Mouse (Mus musculus) CH12.LX (cell line): Measurements from ENCODE around the gene Ric8a. TPM values are rescaled to one million over a fixed set of nuclear protein-coding genes. Genes with fewer than 3 reads are reported as not detected.

Source experiments
- DNase-seq: peaks from one replicate; pipeline ENCODE4 v3.0.0-alpha.2; 2013; ENCODE audit errors: extremely low read depth
- H3K27ac ChIP-seq: 2 replicates; pipeline ENCODE4 v1.5.1; 2012; ENCODE audit warnings: low read depth, mild to moderate bottlenecking, control low read depth, moderate library complexity; ENCODE audit not compliant: insufficient read depth
- H3K27me3 ChIP-seq: replicated peaks from 2 replicates; pipeline ENCODE3; 2012; ENCODE audit warnings: inconsistent platforms
- H3K36me3 ChIP-seq, 2 experiments: replicated peaks in 1 of 2; 2 replicates each; pipeline versions ENCODE3 to v1.6.1; 2012; ENCODE audit warnings: inconsistent platforms in 1 of 2, low read length in 1 of 2, mild to moderate bottlenecking in 1 of 2, mixed read lengths in 1 of 2, moderate library complexity in 1 of 2; ENCODE audit not compliant: control insufficient read depth in 1 of 2, insufficient read depth in 1 of 2
- H3K4me1 ChIP-seq, 2 experiments: 2 replicates each; pipeline ENCODE4 v1.6.1; 2012; ENCODE audit warnings: inconsistent platforms in 1 of 2, moderate library complexity in 1 of 2; ENCODE audit not compliant: insufficient read depth in 2 of 2, control insufficient read depth in 1 of 2
- H3K4me2 ChIP-seq: 2 replicates; pipeline ENCODE4 v1.6.1; 2012; ENCODE audit warnings: low read depth, mild to moderate bottlenecking, control low read depth; ENCODE audit not compliant: poor library complexity, insufficient read depth, severe bottlenecking
- H3K4me3 ChIP-seq, 3 experiments: fragments of 150-350 bp in 1 of 3; sonication (generic) in 1 of 3; replicated peaks in 1 of 3; 2 replicates each; pipeline versions ENCODE3 to v1.5.1; 2011 to 2012; ENCODE audit warnings: low read depth in 2 of 3, low read length in 2 of 3, mild to moderate bottlenecking in 2 of 3, moderate library complexity in 2 of 3, control low read depth in 1 of 3, improper control_type of control experiment in 1 of 3, inconsistent platforms in 1 of 3, mixed read lengths in 1 of 3; ENCODE audit not compliant: poor library complexity in 1 of 3
- H3K79me2 ChIP-seq: replicated peaks from 2 replicates; pipeline ENCODE4 v1.6.1; 2012; ENCODE audit warnings: mild to moderate bottlenecking, moderate library complexity; ENCODE audit not compliant: control insufficient read depth, poor library complexity, insufficient read depth, severe bottlenecking; ENCODE audit errors: extremely low read depth
- H3K9ac ChIP-seq: 2 replicates; pipeline ENCODE4 v1.6.1; 2012; ENCODE audit warnings: low read depth, mild to moderate bottlenecking, control low read depth, moderate library complexity; ENCODE audit not compliant: insufficient read depth
- H3K9me3 ChIP-seq: replicated peaks from 2 replicates; pipeline ENCODE3; 2012; ENCODE audit warnings: low read length, inconsistent platforms, mixed read lengths
- BHLHE40 ChIP-seq: IDR thresholded peaks from 2 replicates; pipeline ENCODE4 v1.6.1; 2011; ENCODE audit warnings: mild to moderate bottlenecking, low read depth, low read length, improper control_type of control experiment
- CHD2 ChIP-seq: IDR thresholded peaks from 2 replicates; pipeline ENCODE4 v1.6.1; 2011; ENCODE audit warnings: low read length, improper control_type of control experiment
- CTCF ChIP-seq, 2 experiments: IDR thresholded peaks in 1 of 2; conservative IDR thresholded peaks in 1 of 2; 2 replicates each; pipeline ENCODE4 v1.5.1; 2011 to 2012; ENCODE audit warnings: low read depth in 2 of 2, low read length in 2 of 2, improper control_type of control experiment in 1 of 2, inconsistent platforms in 1 of 2, mild to moderate bottlenecking in 1 of 2, moderate library complexity in 1 of 2
- E2F4 ChIP-seq: IDR thresholded peaks from 2 replicates; pipeline ENCODE4 v1.6.1; 2011; ENCODE audit warnings: low read depth, low read length, improper control_type of control experiment; ENCODE audit not compliant: insufficient replicate concordance
- GABPA ChIP-seq: IDR thresholded peaks from 2 replicates; pipeline ENCODE4 v1.6.1; 2012; ENCODE audit warnings: low read depth, low read length, improper control_type of control experiment, inconsistent platforms; ENCODE audit not compliant: insufficient replicate concordance
- JUN ChIP-seq: IDR thresholded peaks from 2 replicates; pipeline ENCODE4 v1.6.1; 2011; ENCODE audit warnings: low read depth, mild to moderate bottlenecking, low read length, improper control_type of control experiment, moderate library complexity; ENCODE audit not compliant: insufficient read depth
- JUND ChIP-seq: conservative IDR thresholded peaks from 2 replicates; pipeline ENCODE4 v1.6.1; 2011; ENCODE audit warnings: low read depth, low read length, improper control_type of control experiment
- KAT2A ChIP-seq: IDR thresholded peaks from 2 replicates; pipeline ENCODE4 v1.6.1; 2012; ENCODE audit warnings: low read length, improper control_type of control experiment, inconsistent platforms; ENCODE audit not compliant: insufficient replicate concordance
- MEF2A ChIP-seq: IDR thresholded peaks from 2 replicates; pipeline ENCODE4 v1.6.1; 2014; ENCODE audit warnings: low read depth, mild to moderate bottlenecking, inconsistent platforms, low read length, improper control_type of control experiment, borderline replicate concordance
- MYC ChIP-seq: IDR thresholded peaks from 2 replicates; pipeline ENCODE4 v1.6.1; 2011; ENCODE audit warnings: low read depth, mild to moderate bottlenecking, improper control_type of control experiment, low read length
- NELFE ChIP-seq: IDR thresholded peaks from 2 replicates; pipeline ENCODE4 v1.6.1; 2011; ENCODE audit warnings: low read depth, low read length, improper control_type of control experiment
- PAX5 ChIP-seq: IDR thresholded peaks from 2 replicates; pipeline ENCODE4 v1.6.1; 2012; ENCODE audit warnings: low read length, inconsistent platforms, mixed read lengths
- POLR2A ChIP-seq: IDR thresholded peaks from 2 replicates; pipeline ENCODE4 v1.6.1; 2011; ENCODE audit warnings: low read depth, mild to moderate bottlenecking, improper control_type of control experiment, low read length
- POLR2AphosphoS2 ChIP-seq: IDR thresholded peaks from 2 replicates; pipeline ENCODE4 v1.6.1; 2011; ENCODE audit warnings: low read depth, low read length, improper control_type of control experiment
- RAD21 ChIP-seq: IDR thresholded peaks from 2 replicates; pipeline ENCODE4 v1.6.1; 2011; ENCODE audit warnings: low read depth, mild to moderate bottlenecking, low read length, improper control_type of control experiment, moderate library complexity
- TBP ChIP-seq: conservative IDR thresholded peaks from 2 replicates; pipeline ENCODE4 v1.6.1; 2011; ENCODE audit warnings: low read depth, low read length, improper control_type of control experiment
- USF1 ChIP-seq: IDR thresholded peaks from 2 replicates; pipeline ENCODE4 v1.6.1; 2014; ENCODE audit warnings: low read depth, mild to moderate bottlenecking, inconsistent platforms, low read length, improper control_type of control experiment
- ZC3H11A ChIP-seq: IDR thresholded peaks from 2 replicates; pipeline ENCODE4 v1.6.1; 2012; ENCODE audit warnings: low read depth, mild to moderate bottlenecking, inconsistent platforms, low read length, improper control_type of control experiment
- ZKSCAN1 ChIP-seq: IDR thresholded peaks from 2 replicates; pipeline ENCODE4 v1.6.1; 2012; ENCODE audit warnings: low read depth, inconsistent platforms, low read length, improper control_type of control experiment, borderline replicate concordance
- ZMIZ1 ChIP-seq: IDR thresholded peaks from 2 replicates; pipeline ENCODE4 v1.6.1; 2012; ENCODE audit warnings: low read depth, mild to moderate bottlenecking, inconsistent platforms, low read length, improper control_type of control experiment
- dilution Hi-C: fragments of 300-500 bp; cut with MboI; formaldehyde crosslinking; loops from 2 replicates; pipeline ENCODE4 v1.14.3; 2020; ENCODE audit warnings: low sequenced_read_pairs; ENCODE audit not compliant: extremely low pct_unique_long_range_greater_than_20kb, extremely low pct_ligation_motif_present
- in situ Hi-C: fragments of 300-500 bp; cut with MboI; formaldehyde crosslinking; loops from 3 replicates; pipeline ENCODE4 v1.14.3; 2019; ENCODE audit warnings: low sequenced_read_pairs, low pct_ligation_motif_present, low pct_unique_long_range_greater_than_20kb, mixed read lengths
- polyA plus RNA-seq: library from polyadenylated mRNA; unstranded; fragments of >175 nt; gene quantifications from 2 replicates; pipeline ENCODE4 v1.2.1, GENCODE M21; 2012; ENCODE audit warnings: low read depth; ENCODE audit not compliant: insufficient read length
- total RNA-seq, 2 experiments: library from RNA; depleted of rRNA; stranded (reverse); fragments of 300-350 nt in 1 of 2; fragments of >200 nt in 1 of 2; gene quantifications; 2 replicates each; pipeline ENCODE4 v1.2.3; 2012 to 2014

Ric8a gene
- total and polyA plus RNA-seq, 3 experiments: 54.2 to 80.9 (median 61.9) TPM

DNA sequence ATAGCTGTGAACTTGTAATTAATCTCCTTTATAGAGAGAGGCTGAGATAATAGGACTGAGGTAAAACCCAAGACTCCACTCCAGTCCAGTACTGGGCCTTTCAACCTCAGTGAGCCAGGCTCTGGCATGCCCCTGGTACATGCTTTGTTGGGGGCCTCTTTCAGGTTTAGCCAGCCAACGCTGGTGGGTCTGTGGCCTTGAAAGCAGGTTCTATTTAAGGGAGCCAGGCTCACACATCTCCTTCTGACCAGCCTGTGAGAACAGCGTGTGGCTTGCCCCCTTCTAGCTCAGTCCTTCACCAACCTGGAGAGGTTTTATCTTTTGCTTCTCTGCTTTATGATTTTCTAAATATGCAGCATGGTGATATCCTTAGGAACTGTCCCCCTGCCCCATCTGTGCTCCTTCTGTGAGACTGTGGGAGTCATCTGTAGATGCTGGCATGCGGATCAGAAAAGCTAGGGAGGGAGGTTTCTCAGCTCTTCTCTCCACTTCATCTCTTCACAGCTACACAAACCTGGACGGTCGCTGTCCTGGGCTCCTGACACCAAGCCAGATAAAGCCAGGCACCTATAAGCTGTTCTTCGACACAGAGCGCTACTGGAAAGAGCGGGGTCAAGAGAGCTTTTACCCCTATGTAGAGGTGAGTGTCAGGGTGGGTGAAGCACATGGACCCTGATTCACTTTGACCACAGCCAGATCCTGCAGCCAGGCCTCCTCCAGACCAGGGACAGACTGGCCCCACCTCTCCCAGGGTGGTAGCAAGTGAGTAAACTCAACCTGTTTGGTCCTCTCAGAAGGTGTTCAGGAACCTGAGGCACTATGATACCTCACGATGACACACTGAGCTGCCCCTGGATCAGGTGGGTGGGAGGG, 20.3 kb upstream of the Ric8a start:
- Histone ChIP-seq H3K36me3 (no peaks in the 10 kb centered on the region), H3K4me2 (no peak overlapping the region), H3K4me1 (no peaks in the 10 kb centered on the region), H3K27me3 (peaks cover 81% of the 10 kb centered on the region), H3K79me2 (no peaks in the 10 kb centered on the region), H3K4me3 (no peak overlapping the region), H3K27ac (no peak overlapping the region), H3K9ac (no peak overlapping the region), H3K9me3 (no peaks in the 10 kb centered on the region)
- TF ChIP-seq MEF2A (no peak), E2F4 (no peak), ZMIZ1 (no peak), CHD2 (no peak)
- no peak for DNase-seq
- in situ Hi-C loops: loop anchor here (25.0 kb wide), 1 partner anchor 749 kb away; the partner anchor contains the start of genes Caly and Prap1
- dilution Hi-C loops: no loop called here

DNA sequence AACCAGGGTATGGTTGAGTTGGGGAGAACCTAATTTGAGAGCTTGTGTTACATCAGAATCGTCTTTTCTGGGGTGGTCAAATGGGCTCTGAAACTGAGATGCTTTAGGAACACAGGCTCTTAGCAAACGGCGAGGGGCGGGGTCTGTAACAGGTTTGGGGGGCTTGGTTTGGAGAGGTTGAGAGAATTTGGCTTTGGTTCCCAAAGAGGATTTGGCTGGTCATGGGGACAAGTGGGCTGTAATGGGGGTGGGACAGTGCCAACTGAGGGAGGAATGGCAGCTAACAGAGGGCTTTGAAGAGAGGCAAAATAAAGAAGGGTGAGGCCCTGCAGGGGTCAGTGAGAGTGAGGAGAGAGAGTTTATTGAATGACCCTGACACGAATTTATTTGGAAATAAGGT, 17.2 kb upstream of the Ric8a start:
- no peak overlapping the region for H3K27ac ChIP-seq
- no peak for TF ChIP-seq JUND
- TF ChIP-seq KAT2A: no peak
- TF ChIP-seq JUN: no peak
- no peak for TF ChIP-seq PAX5
- TF ChIP-seq USF1: no peak
- no peak for TF ChIP-seq CTCF (conservative IDR thresholded peaks at IDR 0.05 in 1 of 2, IDR thresholded peaks at IDR 0.05 in 1 of 2; ENCODE audit: low read depth in 2 of 2, low read length in 2 of 2)
- TF ChIP-seq NELFE: no peak
- TF ChIP-seq GABPA: no peak
- TF ChIP-seq BHLHE40: no peak
- TF ChIP-seq CHD2: no peak
- TF ChIP-seq RAD21: no peak
- TF ChIP-seq POLR2AphosphoS2: no peak
- TF ChIP-seq ZKSCAN1: no peak
- no peak for TF ChIP-seq ZMIZ1
- no peak for TF ChIP-seq TBP
- TF ChIP-seq MYC: no peak
- no peak for TF ChIP-seq ZC3H11A
- TF ChIP-seq POLR2A: no peak
- no peaks in the 10 kb centered on the region for H3K36me3 ChIP-seq
- no peak for DNase-seq
- no peaks in the 10 kb centered on the region for H3K79me2 ChIP-seq
- H3K4me3 ChIP-seq: no peak overlapping the region
- H3K9me3 ChIP-seq: no peaks in the 10 kb centered on the region
- dilution Hi-C loops (no loop called here), in situ Hi-C loops (loop anchor here (25.0 kb wide), 1 partner anchor 752 kb away; the partner anchor contains the start of genes Caly and Prap1)
- H3K9ac ChIP-seq: no peak overlapping the region
- H3K4me2 ChIP-seq: no peak overlapping the region
- H3K27me3 ChIP-seq: peaks cover 86% of the 10 kb centered on the region
- no peaks in the 10 kb centered on the region for H3K4me1 ChIP-seq
